Mouse (Mus musculus): ENCODE results near the gene Tmem116.
A peak's percentile ranks its signal among the peaks of the same experiment; 100 is the strongest.

Gene Tmem116

DNA sequence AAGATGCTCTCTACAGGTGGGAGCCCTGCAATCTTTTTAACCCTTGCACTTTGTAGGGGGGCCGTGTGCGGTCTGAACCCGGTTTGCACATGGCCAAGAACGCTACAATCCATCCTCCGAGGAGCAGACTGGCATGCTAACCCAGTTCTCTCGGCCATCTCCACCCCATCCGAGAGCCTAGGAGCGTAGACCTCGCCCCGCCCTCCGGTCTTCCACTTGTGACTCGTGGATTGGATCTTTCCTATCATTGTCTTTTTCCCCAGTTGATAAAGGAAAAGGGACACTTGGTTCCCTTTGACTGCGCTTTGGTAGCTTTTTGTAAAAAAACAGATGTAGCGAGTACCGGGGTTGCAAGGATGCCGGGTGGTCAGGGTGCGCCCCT is at the start of gene Tmem116:
Gene Tmem116 (plus strand): TSS at position 250 of the 382 bp plus-strand sequence.
- peak; percentile 25 for DNase-seq (ENCODE audit: low spot score)

DNA sequence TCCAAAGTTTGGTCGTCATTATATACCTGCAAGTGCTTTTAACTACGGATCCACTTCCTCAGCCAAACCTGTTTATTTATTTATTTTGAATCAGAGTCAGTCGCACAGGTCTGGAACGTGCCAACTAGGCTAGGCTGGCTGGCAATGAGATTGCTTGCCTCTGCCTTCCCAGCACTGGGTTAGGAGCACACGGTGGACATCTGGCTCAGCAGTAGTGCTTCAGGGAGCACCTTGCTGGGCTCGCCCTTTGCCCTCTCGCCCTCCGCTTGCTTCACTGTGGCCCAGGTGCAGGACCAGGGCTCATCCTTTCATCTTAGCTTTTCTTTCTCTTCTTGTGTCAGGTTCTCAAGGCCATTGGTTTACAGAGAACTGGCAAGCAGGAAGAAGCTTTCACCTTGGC is 43.8 kb upstream of the Tmem116 start:
- no peak for DNase-seq (ENCODE audit: low spot score)

DNA sequence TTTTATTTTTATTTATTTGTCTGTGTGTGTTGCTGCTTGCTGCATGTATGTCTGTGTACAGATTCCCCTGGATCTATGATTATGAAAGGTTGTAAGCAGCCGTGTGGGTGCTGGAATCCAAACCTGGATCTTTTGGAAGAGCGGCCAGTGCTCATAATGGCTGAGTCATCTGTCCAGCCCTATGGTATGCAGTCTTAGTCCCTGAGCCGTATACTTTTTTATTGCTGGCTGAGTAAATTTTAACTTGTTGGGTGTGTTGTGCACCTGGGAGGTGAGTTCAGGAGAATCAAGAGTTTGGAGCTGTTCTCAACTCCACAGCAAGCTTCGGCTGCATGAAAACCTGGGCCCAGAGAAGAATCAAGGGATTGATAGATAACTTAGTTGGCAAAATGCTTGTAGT is 40.7 kb upstream of the Tmem116 start:
- no peak for DNase-seq (ENCODE audit: low spot score)

DNA sequence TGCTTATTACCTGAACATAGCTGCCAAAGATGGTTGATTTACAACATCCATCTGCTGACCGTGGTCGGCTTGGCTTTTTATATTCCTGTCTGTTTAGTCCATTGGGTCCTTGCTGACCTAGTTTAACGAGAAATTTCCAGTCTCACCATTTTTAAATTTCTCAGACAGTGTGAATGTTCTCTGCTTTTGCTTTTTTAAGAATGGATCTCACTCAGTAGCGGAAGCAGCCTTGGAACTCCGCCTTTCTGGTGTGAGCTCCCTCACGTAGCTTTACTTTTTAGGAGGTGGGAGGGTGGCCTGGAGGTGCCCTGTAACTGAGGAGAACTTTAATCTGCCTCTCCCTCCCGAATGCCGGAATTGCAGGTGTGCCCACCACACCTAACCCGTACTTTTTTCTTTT is 31.0 kb upstream of the Tmem116 start:
- no peak for DNase-seq (ENCODE audit: low spot score)

DNA sequence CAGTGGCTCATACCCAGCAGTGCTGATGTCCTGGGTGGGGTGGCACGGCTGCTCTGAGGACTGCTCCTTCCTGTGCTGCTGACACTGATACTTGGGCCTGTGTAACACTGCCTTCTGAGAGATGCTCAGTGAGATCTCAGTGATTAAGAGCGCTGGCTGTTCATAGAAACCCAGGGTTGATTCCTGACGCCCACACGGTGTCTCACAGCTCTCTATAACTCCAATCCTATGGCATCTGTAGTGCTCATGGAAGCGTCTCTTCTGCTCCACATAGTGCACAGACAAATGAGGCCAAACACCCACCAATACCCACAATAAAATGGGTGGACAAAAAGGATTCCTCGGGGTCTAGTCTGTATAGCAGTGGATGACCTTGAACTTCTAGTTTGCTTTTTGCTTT is 28.9 kb upstream of the Tmem116 start:
- DNase-seq (ENCODE audit: low spot score), result no peak

DNA sequence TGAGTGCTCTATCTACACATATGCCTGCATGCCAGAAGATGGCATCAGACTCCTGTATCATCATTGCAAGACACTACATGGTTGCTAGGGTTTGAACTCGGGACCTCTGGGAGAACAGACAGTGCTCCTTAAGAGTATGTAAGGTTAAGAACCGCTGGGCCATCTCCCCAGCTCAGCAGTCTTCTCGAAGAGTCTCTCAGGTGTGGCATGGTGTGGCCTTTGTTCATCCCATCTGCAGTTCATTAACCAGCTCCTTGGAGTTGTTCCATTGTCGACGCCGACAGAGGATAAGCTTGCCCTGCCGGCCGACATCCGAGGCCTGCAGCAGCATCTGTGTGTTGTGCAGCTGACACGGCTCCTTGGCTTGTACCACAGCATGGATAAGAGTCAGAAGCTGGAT is 28.4 kb upstream of the Tmem116 start:
- no peak for DNase-seq (ENCODE audit: low spot score)

DNA sequence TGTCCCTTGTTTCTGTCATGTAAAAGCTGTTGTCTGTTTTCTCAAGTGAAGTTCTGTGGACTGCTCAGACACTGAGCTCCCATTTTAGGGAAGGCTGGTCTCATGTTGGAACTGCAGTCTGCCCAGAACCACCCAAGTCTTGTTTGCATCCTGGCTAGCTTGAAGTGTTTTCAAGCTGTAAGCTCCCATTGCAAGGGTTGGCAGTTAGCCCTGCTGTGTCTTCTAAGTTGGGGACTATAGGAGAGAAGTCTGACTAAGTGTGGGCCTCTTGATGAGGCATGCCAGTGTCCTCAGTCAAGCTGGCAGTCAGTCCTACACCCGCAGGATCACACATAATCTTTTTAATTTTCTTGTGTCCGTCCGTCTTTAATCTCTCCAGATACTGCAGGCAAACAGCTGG is 22.7 kb upstream of the Tmem116 start:
- no peak for DNase-seq (ENCODE audit: low spot score)

DNA sequence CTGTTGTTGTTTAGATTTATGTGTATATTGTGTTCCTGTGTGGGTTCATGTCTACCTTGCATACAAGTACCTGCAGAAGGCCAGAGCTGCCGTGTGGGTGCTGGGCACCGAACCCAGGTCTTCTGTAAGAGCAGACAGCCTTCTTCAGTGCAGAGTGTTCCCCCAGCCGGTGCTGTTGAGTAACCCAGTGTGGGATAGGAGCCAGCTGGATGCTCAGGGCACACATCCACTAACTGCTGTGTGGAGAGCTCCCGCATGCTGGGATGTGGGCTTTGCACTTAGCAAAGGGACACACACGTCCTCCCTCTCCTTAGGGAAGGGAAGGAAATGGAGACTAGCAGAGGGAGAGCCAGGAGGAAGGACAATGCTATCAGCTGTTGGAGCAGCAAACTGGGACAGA is 13.6 kb upstream of the Tmem116 start:
- DNase-seq (ENCODE audit: low spot score), result no peak

DNA sequence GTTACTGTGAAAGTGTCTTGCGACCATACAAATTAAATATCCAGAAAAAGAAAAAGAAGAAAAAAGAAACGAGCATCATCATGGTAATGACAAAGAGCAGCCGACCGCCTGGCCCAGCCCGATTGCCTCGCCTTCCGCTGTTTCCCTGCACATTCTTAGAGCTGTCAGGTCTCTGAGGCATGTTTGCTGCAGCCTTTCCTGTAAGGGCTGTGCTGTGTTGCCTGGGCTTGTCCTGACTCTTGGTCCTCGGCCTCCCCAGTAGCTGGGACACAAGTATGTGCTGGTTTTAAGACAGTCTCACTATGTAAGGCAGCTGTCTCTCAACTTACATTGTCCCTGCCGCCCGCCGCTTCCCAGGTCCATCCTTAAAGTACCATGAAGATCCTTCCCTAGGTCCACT is 12.9 kb upstream of the Tmem116 start:
- no peak for DNase-seq (ENCODE audit: low spot score)

DNA sequence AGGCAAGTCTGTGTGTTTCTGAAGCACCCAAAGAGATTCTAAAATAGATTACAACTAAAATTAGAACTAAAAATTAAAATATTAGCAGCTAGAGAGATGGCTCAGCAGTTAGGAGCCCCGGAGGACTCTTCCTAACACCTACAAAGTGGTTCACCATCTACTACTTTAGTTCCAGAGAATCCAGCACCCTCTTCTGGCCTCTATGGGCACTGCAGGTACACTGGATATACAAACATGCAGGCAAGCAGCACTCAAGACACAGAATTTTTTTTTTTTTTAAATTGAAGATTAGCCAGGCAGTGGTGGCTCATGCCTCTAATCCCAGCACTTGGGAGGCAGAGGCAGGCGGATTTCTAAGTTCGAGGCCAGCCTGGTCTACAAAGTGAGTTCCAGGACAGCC is 8.1 kb upstream of the Tmem116 start:
- no peak for DNase-seq (ENCODE audit: low spot score)

DNA sequence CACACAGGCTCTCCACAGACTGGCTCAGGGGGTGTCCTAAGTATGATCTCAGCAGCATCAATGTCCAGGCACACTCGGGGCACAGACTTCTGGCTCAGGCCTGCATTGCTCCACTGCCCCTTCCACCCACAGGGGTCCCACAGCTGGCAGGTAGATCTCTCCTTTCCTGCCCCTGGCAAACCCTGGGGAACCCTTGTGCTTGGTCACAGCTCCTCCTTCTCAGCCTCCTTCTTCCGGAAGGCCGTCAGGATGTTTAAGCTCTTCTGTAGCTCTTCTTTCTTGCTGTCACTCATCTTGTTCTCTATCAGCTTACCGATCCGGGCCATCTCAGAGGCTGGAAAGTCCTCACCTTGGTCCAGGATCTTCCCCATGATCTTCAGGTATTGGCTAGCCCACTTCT is 6.8 kb upstream of the Tmem116 start:
- no peak for DNase-seq (ENCODE audit: low spot score)

DNA sequence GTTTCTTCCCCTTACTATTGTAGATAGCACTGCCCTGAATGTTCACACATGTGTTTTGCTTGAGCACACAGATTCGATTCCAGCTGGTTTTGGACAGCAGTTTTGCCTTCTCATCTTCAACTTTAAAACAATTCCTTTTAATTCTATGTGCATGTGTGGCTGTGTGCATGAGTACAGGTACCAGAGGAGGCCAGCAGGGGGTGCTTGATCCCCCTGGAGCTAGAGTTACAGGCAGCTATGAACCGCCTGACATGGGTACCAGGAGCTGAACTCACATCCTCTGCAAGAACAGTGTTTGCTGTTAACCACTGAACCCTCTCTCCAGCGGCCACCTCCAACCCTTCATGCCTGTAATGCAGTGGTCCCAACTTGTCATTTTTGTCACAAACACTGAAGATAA is 3.2 kb upstream of the Tmem116 start:
- DNase-seq (ENCODE audit: low spot score), result no peak

DNA sequence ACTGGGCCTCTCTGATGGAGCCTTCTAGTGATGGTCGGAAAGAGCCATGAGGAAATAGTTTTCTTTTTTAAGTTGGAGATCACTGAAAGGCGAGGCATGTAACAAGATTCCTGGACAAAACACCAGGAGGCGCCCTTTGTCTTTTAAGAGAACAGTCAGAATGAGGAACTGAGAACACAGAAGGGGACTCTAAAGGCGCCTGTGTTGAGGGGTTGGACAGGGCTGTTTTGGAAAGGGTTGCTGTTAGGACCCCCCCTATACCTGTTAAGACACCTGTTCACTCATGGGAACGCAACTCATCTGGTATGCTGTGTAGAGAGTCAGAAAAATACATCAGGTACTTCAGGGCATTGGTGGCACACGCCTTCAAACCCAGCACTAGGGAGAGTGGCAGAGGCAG is 1.7 kb upstream of the Tmem116 start:
- DNase-seq (ENCODE audit: low spot score), result peak; percentile 52

DNA sequence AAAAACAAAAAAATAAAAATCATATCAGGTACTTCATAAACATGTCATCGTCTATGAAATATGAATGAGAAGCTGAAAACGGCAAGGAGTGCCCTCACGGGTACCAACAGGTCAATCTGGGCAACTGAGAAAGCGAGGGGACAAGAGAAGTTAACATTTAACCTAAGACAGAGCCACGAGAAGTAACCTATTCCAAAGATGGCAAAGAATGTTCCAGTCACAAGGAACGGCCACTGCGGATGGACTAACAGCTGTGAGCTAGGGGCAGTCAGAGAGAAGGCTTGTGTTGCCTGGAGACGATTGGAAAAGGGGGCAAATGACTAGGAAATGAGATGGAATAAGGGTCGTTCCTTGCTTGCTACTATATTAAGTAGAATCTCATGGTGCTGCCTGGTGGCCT is 1.2 kb upstream of the Tmem116 start:
- no peak for DNase-seq (ENCODE audit: low spot score)

DNA sequence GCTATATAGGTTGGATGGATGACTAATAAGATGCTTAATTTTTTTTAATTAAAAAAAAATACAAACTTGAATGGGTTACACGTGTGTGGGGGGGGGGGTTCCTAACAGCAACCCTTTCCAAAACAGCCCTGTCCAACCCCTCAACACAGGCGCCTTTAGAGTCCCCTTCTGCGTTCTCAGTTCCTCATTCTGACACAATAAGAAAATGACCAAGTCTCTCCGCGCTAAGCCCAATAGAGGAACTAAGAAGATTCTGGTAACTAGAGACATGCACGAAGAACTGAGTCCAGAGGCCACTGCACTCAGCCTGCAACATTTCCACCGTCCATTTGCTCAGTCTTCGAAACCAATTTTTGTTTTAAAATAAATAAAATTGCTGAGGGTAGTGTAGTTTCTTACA is 490 bp upstream of the Tmem116 start:
- no peak for DNase-seq (ENCODE audit: low spot score)

DNA sequence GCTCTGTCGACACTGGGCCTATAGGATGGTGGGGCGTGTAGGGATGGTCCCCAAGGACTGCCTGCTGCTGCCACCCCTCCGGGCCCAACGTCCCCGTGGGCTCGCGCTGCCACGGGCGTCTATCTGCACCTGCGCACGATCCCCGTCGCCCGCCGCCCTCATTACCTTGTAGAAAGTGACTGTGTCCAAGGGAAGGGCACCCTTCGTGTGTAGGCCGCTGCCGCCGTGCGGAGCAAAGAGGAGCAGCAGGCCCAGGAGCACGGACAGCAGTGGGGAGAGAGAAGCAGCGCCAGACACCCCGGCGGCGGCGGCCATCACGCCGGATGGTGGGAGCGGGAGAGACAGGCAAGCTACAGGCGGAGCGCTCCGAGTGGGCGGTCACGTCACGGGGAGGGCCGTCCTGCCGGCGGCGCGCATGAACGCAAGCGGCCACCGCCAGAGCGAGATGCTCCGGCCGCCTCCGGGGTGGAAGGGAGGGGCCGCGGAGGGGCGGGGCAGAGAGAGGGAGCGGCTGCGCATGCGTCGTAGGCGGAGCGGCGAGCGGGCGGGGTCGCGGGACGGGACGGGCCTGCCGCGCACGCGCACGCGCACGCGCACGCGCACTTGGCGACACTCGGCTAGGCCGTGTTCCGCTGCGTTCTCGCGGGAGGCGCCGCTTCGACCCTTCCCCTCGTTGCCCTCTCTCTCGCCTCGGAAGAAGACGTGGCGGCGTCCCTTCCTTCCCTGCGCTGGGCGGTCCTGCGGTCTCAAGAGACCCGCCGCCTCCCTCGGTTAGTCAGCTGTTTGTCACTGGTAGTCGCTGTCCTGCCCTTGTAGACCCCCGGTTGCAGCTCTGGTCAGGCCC is 555 bp downstream of the Tmem116 start, which contains the start of gene Erp29:
Gene Erp29 (minus strand): TSS at position 481 of the 844 bp plus-strand sequence.
- peak; percentile 99 for DNase-seq (ENCODE audit: low spot score)

DNA sequence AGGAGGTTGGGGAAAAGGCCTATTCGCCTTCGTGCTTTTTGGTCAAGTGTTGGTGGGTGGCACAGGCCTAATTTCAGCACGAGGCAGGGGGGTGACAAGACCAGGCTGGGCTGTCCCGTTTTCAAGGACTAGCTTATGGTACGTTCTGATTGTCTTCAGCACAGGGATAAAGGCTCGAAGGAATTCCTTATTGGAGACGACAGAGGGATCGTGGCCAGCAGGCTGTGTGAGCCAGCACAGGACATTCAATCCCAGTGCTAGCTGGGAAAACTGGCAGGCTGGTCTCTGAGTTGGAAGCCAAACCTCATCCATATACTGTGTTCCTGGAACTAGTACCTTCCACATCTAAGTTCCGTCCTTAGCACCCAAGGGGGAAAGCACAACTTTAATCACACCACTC is 1.2 kb downstream of the Tmem116 start:
- DNase-seq (ENCODE audit: low spot score), result no peak

DNA sequence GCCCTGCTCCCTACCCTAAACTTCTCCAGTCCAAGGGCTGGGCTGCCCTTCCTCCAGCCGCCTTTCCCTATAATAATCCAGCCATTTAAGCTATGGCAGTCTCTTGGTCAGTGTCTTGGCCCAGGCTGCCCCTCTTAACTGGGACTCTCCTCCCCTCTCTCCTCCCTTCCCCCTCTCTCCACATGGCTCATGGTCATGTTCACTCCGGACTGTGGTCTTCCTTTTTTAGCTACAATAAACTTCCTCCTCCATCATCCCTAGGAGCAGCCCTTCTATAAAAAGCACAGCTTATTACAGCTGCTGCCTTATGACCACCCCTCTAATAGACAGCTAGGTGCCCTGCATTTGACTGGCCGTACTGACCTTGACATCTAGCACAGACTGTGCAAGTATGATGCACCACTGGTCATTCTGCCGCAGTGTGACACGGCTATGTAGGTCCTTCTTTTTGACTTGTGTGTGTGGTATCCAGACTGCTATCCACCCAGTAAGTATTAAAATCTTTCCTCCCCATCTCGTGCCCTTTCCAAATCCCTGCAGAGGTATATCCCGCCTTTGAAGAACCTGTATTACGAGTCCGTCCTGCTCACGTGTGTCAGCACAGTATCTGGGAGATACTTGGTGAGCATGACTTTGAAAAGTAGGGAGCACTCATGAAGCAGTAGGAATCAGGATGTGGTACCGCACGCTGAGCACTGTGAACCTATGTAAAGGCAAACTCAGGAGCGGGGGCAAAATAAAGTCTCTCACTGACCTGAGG is 2.2 kb downstream of the Tmem116 start:
- peak; percentile 12 for DNase-seq (ENCODE audit: low spot score)

DNA sequence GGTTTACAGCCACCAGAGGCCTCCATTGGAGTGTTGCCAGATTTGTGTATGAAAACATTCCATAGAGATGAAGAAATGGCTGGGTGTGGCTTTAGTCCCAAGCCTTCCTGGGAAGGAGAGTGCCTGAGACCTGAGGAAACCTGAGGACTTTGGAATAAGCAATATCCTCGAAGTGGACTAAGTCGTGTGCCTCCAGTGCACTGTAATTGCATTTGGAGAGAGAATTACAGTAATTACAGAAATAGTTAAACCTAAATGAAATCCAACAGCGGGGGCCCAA is 2.8 kb downstream of the Tmem116 start:
- no peak for DNase-seq (ENCODE audit: low spot score)

DNA sequence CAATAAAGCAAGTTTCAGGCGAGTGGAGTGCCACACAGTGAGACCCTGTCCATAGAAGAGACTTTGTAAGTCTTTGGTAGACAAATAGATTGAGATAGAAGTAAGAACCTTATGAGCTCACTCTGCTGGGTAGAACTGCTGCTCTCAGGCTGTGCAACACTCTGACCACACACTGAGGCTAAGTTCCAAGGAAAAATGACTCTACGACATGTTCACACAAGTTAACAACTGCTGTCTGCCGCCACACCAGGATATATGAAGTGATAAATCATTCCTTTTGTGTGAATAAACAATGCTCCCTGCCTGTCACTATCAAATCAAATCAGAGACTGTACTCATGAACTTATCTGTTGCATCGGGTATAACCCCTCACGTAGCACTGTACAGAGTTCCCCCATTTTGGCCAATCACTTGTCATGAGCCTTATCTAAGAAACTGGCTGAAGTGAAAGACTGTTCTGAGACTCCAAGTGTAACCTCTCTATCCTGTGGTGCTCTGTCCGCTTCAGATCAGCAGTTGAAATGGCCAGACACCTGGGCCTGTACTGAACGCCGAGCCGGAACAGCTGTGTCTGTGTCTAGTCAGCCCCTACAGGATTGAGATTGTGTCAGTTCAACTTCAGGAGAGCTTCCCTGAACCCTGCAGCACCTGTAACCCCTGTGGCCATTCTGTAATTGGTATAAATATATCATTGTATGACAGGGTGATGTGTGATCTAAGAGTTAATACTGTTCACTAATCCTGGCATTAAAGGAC is 4.0 kb downstream of the Tmem116 start:
- DNase-seq (ENCODE audit: low spot score), result no peak

DNA sequence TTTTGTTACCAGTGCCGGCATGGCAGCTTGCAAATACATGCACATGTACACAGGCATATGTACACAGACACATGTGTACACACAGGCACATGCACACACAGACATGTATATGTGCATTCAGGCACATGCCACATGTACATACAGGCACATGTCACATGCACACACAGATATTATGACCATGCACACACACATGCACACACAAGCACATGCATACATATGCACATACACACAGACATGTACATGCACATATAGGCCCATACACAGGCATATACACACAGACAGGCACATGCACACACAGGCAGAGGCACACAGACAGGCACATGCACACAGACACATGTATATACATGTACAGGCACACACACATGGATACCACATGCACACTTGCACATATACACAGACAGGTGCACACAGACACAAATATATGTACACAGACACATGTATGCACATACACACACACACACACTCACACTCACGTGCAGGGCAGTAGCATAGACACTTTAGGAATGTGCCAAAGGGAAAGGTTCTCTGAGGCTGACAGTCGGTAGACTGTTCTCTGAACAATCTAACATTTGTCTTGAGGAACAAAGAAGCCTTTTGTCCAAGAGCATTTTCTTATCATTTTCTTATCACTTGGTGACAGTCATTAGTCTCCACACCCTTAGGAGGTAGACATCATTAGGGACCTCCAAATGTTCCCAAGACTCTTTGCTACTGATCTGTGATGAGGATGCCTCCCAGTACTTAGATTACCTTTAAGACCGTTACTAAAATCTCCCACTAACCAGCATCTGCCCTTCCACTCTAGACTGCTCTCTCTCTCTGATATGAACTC is 9.9 kb downstream of the Tmem116 start:
- no peak for DNase-seq (ENCODE audit: low spot score)

DNA sequence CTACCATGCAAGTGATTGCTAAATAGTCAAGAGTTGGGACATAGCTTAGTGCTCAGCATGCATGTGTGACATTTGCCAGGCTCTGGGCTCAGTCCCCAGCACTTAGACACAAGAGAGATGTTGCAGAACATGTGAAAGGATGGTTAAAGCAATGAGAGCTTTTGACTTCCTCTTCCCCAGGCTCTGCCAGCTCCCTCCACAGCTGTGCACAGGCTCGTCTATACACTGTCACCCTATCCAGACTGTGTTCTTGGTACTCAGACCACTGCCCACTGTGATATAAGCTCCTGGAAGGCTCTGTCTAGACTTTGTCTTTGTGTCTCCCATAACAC is 10.4 kb downstream of the Tmem116 start:
- DNase-seq (ENCODE audit: low spot score), result no peak
